Mouse (Mus musculus) ovary, postnatal 10 days (tissue): ENCODE results near the gene Gli1.

Experiments
- DNase-seq: peaks from one replicate; pipeline ENCODE4 v3.0.0; 2022; ENCODE audit warnings: low spot score

The Gli1 gene

GRCm38 (mm10) chr10:127346173-127346572 is 4.4 kb upstream of the Gli1 start:
- DNase-seq: no peak

DNA sequence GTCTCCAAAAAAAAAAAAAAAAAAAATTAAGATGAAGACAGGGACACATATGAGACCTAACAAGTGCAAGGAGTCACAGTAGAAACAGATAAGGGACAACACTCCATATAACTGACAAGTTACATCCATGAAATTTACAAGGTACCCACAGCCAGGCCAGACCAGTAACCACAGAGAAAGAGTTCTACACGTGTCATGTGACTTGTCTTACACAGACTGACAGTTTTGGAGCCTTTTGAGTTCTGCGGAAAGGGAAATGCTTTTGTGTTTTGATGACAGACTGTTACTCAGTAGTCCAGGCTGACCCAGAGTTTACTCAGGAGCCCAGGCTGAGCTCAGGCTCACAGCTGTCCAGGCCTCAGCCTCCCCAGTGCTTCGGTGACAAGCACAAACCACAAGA is 1.3 kb upstream of the Gli1 start:
- no peak for DNase-seq

DNA sequence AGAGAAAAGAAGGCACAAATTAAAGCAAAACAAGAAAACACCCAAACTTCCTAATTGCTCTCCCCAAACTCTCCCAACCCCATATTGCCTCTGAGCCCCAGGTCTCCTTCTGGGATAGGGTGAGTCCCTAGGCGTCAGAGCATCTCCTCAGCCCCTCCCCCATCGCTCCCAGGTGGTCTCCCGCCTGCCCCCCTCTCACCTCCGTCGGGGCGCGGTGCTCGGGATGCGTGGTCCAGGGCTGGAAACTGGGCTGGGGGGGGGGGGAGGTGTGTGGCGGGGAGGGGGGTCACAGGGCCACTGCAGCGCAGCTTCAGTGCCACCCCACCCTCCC is 449 bp downstream of the Gli1 start:
- no peak for DNase-seq

DNA sequence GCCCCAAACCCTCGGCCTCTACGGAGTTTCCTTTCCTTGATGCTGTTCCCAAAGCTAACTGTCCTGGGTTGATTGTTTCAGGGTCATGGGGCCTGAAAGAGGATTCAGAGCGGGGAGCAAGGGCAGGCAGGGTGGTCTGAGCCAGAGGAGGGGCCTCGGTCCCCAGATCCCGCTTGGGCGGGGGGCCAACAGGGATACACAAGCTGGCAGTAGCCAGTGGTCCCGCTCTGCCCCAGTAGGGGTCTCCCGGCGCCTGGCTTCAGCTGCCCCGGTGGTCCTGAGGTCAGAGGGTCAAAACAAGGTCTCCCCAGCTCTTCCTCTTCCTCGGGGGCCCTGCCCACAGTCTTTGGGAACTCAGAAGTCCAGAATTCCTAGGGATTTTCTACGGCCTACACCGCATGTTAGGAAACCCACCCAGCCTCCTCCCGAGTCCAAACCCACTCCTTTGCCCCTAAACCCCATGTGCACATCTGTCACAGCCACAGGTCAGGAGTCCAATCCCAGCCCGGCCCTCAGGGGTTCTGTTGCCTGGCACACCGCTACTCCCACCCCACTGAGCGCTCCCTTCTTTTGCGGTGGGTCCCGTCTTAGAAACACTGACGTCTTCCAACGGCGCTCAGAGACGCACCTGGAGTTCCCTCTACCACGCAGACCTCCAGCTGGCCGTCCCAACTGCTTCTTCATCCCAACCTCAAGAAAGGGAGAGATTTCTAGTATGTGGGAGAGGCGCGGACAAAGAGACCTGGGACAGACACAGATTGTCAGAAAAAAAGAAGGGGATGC is 1.0 kb downstream of the Gli1 start:
- no peak for DNase-seq

- DNase-seq: no peak
Observed at GRCm38 (mm10) chr10:127339683-127340576, 1.8 kb downstream of the Gli1 start.

- DNase-seq: peak; percentile 68
Observed at GRCm38 (mm10) chr10:127338930-127339682, 2.7 kb downstream of the Gli1 start.

DNA sequence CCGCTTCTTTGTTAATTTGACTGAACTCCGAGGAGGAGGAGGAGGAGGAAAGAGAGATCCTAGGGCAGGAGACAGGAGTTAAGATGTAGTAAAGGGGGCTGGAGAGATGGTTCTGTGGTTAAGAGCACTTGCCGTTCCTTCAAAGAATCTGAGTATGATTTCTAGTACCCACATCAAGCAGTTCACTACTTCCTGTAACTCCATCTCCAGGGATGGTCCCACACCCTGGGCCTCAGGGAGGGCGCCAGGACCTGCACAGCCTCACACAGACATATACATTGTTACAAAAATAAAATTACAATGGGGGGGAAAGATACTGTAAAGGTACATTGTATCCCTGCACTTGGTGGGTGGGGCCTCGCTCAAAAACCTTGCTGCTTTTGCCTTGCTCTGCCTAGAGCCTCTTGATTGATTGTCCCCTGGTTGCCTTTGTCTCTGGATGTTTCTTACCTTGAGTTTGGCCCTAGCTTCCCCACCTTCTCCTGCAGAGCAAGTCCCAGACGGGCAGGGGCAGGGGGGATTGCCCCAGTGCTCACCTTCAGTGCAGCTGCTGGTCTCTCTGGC is 4.2 kb downstream of the Gli1 start:
- DNase-seq: no peak

DNA sequence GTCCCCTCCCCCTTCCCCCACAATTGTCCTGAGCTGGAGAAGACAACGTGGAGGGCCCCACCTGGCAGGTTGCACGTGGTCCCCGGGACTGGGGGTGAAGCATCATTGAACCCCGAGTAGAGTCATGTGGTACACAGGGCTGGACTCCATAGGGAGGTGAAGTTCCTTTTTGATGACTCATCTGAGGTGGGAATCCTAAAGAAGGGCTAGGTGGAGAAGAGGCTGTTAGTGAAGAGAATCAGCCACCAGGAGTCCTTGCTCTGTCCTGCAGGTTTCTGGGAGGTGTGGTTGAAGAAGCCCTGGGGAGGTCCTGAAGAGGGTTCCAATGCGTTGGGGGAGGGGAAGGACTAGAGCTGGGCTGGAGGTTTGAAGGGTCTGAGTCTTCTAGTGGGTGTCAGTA is 4.8 kb downstream of the Gli1 start:
- no peak for DNase-seq

DNA sequence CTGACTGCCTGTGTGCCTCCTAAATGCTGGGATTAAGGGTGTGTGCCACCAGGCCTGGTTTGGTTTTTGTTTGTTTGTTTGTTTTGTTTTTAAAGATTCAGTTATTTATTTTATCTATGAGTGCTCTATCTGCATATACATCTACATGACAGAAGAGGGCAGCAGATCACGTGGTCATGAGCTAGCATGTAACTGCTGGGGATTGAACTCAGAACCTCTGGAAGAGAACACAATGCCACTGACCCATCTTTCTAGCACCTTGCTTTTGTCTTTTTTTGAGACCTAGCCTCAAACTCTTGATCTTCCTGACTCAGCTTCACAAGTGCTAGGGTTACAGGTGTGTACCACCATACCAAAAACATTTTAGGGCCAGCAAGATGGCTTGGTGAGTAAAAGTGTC is 6.5 kb downstream of the Gli1 start:
- no peak for DNase-seq

- DNase-seq: no peak
Observed at GRCm38 (mm10) chr10:127333152-127333551, 8.6 kb downstream of the Gli1 start.

DNA sequence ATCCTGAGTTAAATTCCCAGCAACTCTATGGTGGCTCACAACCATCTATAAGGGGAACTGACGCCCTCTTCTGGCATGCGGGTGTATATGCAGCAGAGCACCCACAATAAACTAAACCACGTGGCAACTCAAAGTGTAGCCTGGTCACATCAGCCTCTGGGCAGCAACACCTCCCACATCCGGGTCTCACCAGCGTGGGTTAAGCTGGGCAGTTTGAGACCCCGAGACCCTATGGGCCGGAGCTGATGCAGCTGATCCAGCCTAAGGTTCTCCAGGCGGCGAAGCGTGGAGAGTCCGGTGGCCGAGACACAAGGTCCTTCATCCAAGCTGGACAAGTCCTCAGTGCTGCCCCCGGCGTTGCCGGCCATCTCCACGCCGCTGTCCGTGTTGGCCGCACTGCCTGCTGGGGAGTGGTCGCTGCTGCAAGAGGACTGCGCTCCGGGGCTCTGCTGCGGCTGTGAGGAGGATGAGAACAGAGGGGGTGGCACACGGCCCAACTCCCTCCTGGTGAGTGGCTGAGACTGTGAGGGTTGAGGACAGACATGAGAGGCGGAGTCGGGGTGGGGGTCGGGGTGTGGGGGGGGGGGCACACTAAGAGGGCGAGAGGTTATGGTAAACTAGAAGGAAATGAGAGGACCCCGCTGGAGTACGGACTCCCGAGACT is 9.4 kb downstream of the Gli1 start:
- DNase-seq: no peak

- no peak for DNase-seq
Observed at GRCm38 (mm10) chr10:127330212-127330611, 11.6 kb downstream of the Gli1 start.

DNA sequence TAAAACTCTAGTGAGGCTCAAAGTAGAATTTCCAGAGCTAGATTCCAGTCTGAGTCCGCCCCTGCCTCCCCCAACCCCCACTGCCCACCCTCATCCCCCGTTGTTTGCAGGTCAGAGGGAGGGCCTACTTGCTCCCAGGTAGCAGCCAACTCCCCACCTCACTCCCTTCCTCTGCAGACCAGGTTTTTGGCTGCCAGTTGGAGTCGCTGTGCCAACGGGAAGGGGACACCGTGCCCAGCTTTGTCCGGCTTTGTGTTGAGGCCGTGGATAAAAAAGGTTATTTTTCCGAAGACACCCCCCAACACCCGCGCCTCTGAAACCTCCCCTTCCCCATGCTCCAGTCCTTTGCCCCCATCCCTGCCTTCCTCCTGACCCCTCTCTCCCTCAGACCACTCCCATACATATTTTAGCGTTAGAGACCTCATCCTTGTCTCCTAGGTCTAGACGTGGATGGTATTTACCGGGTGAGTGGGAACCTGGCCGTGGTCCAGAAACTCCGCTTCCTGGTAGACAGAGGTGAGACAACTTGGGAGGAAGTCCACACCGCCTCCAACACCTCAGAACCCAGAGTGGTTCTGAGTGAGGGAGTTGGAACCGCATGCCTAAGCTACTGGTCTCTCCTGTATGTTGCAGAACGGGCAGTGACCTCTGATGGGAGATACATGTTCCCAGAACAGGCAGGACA is 14.2 kb downstream of the Gli1 start:
- no peak for DNase-seq

DNA sequence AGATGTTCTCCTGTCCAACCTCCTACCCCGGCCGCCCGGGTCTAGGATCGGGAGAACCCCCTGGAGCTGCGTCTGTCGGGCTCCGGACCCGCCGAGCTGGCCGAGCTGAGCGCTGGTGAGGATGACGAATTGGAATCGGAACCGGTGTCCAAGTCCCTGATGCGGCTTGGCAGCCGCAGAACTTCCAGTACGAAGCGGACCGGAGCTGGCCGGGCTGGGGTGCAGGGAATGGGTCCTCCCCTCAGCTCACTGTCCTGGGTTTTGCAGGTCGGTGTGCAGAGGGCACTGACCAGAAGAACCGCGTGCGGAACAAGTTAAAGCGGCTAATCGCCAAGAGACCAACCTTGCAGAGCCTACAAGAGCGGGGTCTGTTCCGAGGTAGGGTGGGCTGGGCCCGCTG is 14.9 kb downstream of the Gli1 start:
- DNase-seq: no peak

DNA sequence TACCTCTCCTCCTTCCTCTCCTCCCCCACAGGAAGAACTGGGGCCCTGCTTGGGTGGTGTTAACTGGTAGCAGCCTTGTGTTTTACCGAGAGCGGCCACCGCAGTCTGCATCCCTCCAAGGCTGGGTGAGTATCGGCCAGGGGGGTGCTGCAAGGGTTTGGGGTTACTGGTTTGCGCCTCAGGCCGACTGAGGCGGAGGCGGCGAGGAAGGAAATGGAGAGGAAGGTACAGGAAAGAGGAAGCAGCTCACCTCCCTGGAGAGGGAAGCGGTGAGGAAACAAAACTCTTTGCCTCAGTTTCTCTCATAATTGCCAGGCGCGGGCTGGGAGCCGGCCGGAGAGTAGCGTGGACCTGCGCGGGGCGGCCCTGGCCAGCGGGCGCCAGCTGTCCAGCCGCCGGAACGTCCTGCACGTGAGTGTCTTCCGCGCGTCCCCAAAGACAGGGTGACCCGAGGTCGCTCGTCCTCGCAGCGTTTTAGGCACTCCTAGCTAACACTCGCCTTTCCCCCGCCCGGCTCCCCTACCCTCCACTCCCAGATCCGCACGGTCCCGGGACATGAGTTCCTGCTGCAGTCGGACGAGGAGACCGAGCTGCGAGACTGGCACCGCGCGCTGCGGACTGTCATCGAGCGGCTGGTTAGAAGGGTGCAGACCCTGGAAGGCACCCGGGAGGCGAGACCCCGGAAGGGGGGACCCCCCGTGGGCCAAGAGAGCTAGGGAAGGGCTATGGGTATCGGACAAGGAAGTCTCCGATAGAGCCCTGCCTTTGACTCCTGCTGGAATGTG is 15.6 kb downstream of the Gli1 start:
- no peak for DNase-seq

DNA sequence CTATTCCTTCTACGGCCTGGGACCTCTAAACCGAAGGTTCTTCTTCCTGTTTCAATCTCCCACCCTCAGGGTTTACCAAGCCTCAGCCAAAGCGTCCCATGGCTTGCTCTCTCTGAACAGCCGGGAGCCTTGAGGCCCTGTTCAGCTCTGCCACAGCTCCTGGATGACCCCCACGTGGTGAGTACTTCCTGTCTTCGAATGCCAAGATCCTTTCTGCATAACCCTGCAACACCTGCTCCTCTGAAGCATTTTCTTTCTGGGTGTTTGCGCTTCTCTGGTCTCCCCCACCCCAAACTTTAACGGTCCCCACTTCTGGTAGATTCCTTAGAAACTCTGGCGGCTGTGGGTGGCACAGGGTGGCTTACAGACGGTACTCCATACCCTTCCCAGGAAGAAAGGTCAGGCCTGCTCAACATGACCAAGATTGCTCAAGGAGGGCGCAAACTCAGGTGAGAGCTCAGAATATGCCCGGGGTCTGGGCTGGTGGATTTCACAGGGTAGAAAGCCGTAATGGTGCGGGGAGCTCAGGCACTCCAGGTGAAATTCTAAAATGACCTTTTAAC is 16.2 kb downstream of the Gli1 start:
- no peak for DNase-seq

GRCm38 (mm10) chr10:127324495-127324894 is 17.3 kb downstream of the Gli1 start:
- no peak for DNase-seq

- no peak for DNase-seq
Observed at GRCm38 (mm10) chr10:127323131-127323855, 18.5 kb downstream of the Gli1 start.

DNA sequence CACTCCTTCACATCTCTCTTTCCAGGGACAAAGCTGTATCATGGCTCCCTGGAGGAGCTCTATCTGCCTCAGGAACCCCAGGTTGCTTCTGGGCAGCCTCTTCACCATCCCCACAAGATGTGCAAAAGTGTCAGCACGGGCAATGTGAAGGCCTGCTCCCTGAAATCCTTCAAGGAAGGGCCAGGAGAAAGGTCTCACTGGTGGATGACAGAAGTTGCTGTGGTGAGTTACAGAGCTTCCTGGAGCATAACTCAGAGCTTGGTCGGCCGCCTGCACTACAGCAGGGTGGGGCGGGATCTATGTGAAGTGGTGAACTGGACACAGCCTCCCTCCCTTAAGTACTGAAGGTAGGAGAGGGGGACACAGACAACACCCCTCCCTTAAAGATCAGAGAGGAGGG is 19.1 kb downstream of the Gli1 start:
- DNase-seq: no peak
